Mouse (Mus musculus): Measurements from ENCODE around the gene Rps12-ps3. TPM values are rescaled to one million over a fixed set of nuclear protein-coding genes. Genes with fewer than 3 reads are reported as not detected.

Gene Rps12-ps3
- polyA plus RNA-seq (2015; fragmentation: Nextera tagmentation; extraction: Ambion mirVana), result 6.0 TPM in 1 of 2 replicates, not detected in the other

DNA sequence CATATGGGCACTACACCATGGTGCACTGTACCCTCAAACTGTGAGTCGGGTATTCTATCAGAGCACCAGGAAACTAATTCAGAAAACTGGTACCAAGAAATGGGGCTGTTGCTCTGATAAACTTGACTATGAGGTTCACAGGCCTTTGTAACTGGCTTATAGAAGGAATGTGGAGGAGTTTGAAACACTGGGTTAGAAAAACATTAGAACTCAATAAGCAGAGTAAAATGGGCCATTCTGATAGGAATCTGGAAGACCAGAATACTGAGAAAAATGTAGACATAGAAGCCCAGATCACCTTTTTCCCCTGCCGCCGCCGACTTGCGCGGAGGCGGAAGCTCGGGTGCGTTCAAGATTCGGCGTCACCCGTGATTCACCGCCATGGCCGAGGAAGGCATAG is at the start of gene Rps12-ps3:
Gene Rps12-ps3, plus strand, starts transcription at position 301 of the 400 bp plus-strand sequence.
- no peak within 1 kb of the TSS for H3K4me2 ChIP-seq
- 95% methylated on average over 13 of the region's 14 CpGs for WGBS
- ATAC-seq (replicated peaks; ENCODE audit: insufficient number of reproducible peaks, insufficient read depth, low FRiP score, low read depth), result no peak

DNA sequence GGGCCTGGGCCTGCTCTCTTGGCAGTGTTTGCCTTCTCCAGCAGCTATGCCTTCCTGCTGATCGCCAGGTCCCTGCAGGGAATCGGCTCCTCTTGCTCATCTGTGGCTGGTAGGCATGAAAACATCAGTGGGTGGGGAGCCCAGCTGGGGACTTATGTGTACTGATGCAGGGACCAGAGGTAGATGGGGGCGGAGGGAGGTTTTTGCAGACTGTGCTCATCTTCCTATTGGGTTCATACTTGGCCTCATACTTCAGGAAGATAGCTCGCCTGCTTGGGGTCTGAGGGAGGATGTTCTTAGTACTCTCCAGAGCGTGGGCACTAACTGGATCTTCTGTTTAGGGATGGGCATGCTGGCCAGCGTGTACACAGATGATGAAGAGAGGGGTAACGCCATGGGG is 48.9 kb upstream of the Rps12-ps3 start:
- H3K36me3 ChIP-seq, result no peaks in the 10 kb centered on the region
- no peaks in the 10 kb centered on the region for H3K27me3 ChIP-seq
- H3K9ac ChIP-seq, result no peak overlapping the region
- no peak overlapping the region for H3K4me3 ChIP-seq
- no peak for ATAC-seq (replicated peaks; ENCODE audit: insufficient number of reproducible peaks, insufficient read depth, low FRiP score, low read depth)
- no peak overlapping the region for H3K27ac ChIP-seq
- H3K9me3 ChIP-seq (replicated peaks), result no peaks in the 10 kb centered on the region
- no peaks in the 10 kb centered on the region for H3K4me1 ChIP-seq (replicated peaks)
- WGBS, result 86% methylated on average over 7 of the region's 7 CpGs
- H3K4me2 ChIP-seq, result no peak overlapping the region

More for the DNA sequence above, at the start of gene Rps12-ps3:
- peaks cover 3% of the 10 kb centered on the region; the same call in 1 of the 2 replicates for H3K4me1 ChIP-seq (replicated peaks)
- no peaks in the 10 kb centered on the region for H3K27me3 ChIP-seq
- H3K9ac ChIP-seq, result no peak within 1 kb of the TSS
- no peak within 1 kb of the TSS for H3K4me3 ChIP-seq
- no peaks in the 10 kb centered on the region for H3K9me3 ChIP-seq (replicated peaks)
- H3K36me3 ChIP-seq, result 0 out of 2 replicates have a peak, but pooled peaks cover 2% of the 10 kb centered on the region
- no peak within 1 kb of the TSS for H3K27ac ChIP-seq

DNA sequence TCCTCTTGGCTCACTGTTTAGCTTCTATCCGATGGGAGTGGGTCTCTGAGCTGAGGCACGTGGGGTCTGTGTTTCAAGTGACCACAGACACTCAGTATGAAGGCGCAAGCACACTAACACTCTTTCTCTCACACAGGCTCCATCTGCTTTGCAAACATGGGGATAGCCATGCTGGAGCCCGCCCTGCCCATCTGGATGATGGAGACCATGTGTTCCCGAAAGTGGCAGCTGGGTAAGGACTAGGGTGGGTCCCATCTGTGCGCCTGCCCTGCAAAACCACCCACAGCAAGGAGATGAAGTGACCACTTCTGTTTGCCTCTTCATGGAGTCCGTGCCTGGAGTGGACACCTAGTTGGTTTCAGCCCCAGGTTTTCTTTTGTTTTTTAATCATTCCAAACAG is 45.7 kb upstream of the Rps12-ps3 start:
- Histone ChIP-seq H3K27ac (no peak overlapping the region), H3K36me3 (no peaks in the 10 kb centered on the region), H3K4me3 (no peak overlapping the region), H3K4me1 (replicated peaks) (no peaks in the 10 kb centered on the region), H3K9ac (no peak overlapping the region), H3K27me3 (no peaks in the 10 kb centered on the region), H3K9me3 (replicated peaks) (no peaks in the 10 kb centered on the region), H3K4me2 (no peak overlapping the region)
- ATAC-seq (replicated peaks; ENCODE audit: insufficient number of reproducible peaks, insufficient read depth, low FRiP score, low read depth), result no peak
- WGBS, result 80% methylated on average over 7 of the region's 7 CpGs

DNA sequence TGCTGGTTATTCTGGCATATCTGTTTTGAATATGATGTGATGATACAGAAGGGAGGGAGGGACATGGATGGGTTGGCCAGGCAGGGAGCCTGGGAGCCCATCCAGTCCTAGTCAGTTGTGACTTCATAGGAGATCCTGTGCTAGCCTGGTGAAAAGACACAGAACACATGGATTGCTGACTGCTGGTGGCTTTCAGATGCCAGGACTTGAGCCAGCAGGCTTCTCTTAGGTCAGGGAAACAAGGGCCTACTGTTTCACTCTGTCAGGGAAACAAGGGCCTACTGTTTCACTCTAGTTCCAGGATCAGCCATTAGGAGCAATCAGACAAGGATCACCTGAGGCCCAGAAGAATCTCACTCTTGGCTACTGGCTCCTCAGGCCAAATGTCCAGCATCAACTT is 41.2 kb upstream of the Rps12-ps3 start:
- H3K36me3 ChIP-seq, result no peaks in the 10 kb centered on the region
- H3K27ac ChIP-seq, result no peak overlapping the region
- H3K4me2 ChIP-seq, result no peak overlapping the region
- ATAC-seq (replicated peaks; ENCODE audit: insufficient number of reproducible peaks, insufficient read depth, low FRiP score, low read depth), result no peak
- no peaks in the 10 kb centered on the region for H3K4me1 ChIP-seq (replicated peaks)
- no peak overlapping the region for H3K4me3 ChIP-seq
- no peaks in the 10 kb centered on the region for H3K9me3 ChIP-seq (replicated peaks)
- no peak overlapping the region for H3K9ac ChIP-seq
- H3K27me3 ChIP-seq, result no peaks in the 10 kb centered on the region

DNA sequence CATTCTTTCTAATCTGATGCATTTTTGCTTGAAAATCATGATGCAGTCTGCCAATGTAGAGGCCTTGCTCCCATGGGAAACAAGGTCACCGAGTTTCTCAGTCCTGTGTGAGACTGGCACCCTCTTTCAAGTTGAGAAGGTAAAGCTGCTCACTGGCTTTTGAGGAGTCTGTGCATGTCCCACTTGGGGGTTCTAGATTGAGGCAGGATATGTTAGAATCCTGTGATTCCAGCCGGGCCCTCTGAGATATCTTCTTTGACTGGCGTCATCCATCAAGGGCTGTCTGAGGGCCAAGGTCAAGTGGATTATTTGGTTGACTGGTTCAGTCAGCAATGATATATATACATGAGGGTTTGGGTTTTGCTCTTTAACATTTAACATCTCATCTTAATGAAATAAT is 40.1 kb upstream of the Rps12-ps3 start:
- H3K4me3 ChIP-seq, result no peak overlapping the region
- WGBS, result 75% methylated on average over 3 of the region's 3 CpGs
- H3K27ac ChIP-seq, result no peak overlapping the region
- no peaks in the 10 kb centered on the region for H3K4me1 ChIP-seq (replicated peaks)
- ATAC-seq (replicated peaks; ENCODE audit: insufficient number of reproducible peaks, insufficient read depth, low FRiP score, low read depth), result no peak
- H3K27me3 ChIP-seq, result no peaks in the 10 kb centered on the region
- no peak overlapping the region for H3K9ac ChIP-seq
- H3K4me2 ChIP-seq, result no peak overlapping the region
- H3K36me3 ChIP-seq, result no peaks in the 10 kb centered on the region
- no peaks in the 10 kb centered on the region for H3K9me3 ChIP-seq (replicated peaks)

DNA sequence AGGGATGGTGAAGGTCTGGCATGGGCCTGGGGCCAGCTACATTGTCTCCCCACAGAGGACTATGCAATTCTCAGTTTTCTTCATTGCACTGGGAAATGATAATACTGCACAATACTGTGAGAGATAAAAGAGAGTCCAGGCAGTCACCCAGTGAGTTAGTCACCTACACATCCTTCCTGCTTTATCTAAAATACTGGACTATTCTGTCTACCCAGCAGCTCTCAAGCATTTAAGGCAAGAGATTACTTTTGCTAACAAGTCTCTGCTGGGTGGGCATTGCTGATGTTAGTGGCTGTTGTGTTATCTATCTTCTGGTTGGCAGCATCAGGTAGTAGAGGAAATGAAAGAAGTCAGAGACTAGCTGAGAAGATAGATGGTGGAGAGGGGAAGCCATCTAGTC is 33.0 kb upstream of the Rps12-ps3 start:
- no peaks in the 10 kb centered on the region for H3K36me3 ChIP-seq
- no peak for ATAC-seq (replicated peaks; ENCODE audit: insufficient number of reproducible peaks, insufficient read depth, low FRiP score, low read depth)
- no peak overlapping the region for H3K4me3 ChIP-seq
- H3K4me1 ChIP-seq (replicated peaks), result no peaks in the 10 kb centered on the region
- no peak overlapping the region for H3K27ac ChIP-seq
- no peak overlapping the region for H3K9ac ChIP-seq
- no peak overlapping the region for H3K4me2 ChIP-seq
- H3K27me3 ChIP-seq, result no peaks in the 10 kb centered on the region
- H3K9me3 ChIP-seq (replicated peaks), result no peaks in the 10 kb centered on the region

DNA sequence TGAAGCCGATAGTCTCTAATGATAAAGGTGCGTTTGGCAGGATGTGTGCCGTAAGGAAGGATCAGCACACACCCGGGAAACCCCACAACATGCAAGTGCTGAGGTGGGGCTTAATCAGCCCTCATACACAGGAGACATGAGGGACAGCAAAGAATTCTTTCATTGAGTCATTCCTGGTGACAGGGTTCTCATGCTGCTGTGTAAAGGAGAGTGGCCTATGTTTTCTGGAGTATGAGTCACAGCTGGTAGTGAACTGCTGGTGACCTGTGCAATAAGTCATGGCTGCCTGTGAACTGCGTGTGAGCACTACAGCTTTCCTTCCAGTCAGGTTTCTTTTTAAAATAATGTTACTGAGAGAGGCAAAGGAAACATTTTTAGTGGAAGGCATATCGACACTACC is 32.3 kb upstream of the Rps12-ps3 start:
- no peak overlapping the region for H3K9ac ChIP-seq
- H3K4me2 ChIP-seq, result no peak overlapping the region
- 67% methylated on average over 6 of the region's 6 CpGs for WGBS
- H3K27me3 ChIP-seq, result no peaks in the 10 kb centered on the region
- H3K4me1 ChIP-seq (replicated peaks), result no peaks in the 10 kb centered on the region
- ATAC-seq (replicated peaks; ENCODE audit: insufficient number of reproducible peaks, insufficient read depth, low FRiP score, low read depth), result no peak
- no peak overlapping the region for H3K27ac ChIP-seq
- H3K9me3 ChIP-seq (replicated peaks), result no peaks in the 10 kb centered on the region
- no peaks in the 10 kb centered on the region for H3K36me3 ChIP-seq
- no peak overlapping the region for H3K4me3 ChIP-seq

DNA sequence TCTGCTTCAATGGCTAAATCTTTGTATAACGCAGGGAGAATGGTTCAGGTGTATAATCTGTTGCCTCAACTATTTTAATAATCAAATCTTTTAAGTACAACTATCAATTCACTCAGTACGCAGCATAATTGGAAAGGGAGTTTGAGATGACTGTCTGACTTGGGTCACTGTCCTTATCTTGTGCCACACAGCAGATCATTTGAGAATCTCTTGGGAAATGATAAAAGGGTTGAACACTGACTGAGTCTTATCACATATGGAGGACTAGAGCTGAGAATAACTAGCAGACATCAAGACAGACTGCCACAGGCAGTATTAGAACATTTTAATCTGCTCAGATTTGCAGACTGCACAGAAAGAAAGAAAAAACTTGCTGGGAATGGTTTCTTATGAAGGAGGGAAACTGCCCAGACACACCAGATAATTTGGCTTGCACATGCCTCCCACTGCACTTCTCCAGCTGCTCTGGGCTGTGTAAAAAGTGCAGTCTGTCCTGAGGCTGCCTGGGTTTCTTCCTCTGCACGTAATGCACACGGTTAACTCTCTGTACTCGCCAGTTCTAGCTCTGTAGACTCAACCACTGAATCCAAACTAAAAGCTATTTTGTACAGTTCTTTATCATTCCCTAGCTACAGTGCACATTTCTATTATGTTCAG is 29.8 kb upstream of the Rps12-ps3 start:
- Histone ChIP-seq H3K36me3 (no peaks in the 10 kb centered on the region), H3K4me1 (replicated peaks) (no peaks in the 10 kb centered on the region), H3K4me3 (no peak overlapping the region), H3K27me3 (no peaks in the 10 kb centered on the region), H3K9me3 (replicated peaks) (no peaks in the 10 kb centered on the region), H3K9ac (no peak overlapping the region), H3K4me2 (no peak overlapping the region), H3K27ac (no peak overlapping the region)
- 0 out of 2 replicates have a peak, but pooled peaks have one; percentile 43 for ATAC-seq (replicated peaks; ENCODE audit: insufficient number of reproducible peaks, insufficient read depth, low FRiP score, low read depth)
- 65% methylated on average over 5 of the region's 5 CpGs for WGBS

DNA sequence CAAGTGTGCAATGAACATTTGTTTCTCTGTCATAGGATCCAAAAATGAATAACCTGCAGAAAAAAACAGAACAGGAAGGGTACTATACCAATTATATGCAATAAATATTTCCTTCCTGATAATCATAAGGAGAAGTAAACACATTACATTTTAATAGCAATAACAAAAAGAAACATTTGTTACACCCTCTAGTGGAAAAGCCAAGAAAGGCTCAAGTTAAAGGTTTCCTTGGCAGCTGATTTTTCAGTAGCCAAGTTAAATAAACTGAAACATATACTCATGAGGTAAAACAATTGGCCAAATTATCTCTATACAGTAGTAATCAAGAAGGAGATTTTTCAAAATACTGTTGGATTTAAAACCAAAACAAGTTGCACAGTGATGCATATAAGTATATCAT is 6.8 kb upstream of the Rps12-ps3 start:
- ATAC-seq (replicated peaks; ENCODE audit: insufficient number of reproducible peaks, insufficient read depth, low FRiP score, low read depth), result no peak
- H3K9ac ChIP-seq, result no peak overlapping the region
- no peaks in the 10 kb centered on the region for H3K9me3 ChIP-seq (replicated peaks)

DNA sequence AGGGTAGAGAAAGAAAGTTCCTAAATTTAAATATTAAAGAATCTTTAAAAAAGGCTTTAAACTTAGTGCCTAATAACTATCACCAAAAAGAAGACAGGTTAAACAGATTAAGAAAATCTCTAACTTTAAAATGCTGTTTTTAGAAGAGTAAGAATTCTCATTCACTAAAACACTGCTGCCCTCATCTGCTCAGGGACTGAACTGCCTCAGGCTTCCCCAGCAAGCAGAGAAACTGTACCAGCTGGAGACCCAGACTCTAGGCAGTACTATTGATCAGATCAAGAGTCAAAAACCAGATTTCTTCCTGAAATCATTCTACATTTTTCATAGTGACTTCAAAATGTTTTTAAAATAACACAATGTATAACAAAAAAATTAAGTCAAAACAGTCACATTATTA is 5.5 kb upstream of the Rps12-ps3 start:
- Histone ChIP-seq H3K9ac (no peak overlapping the region), H3K4me3 (no peak overlapping the region), H3K4me1 (replicated peaks) (no peaks in the 10 kb centered on the region), H3K4me2 (no peak overlapping the region), H3K36me3 (no peaks in the 10 kb centered on the region), H3K9me3 (replicated peaks) (no peaks in the 10 kb centered on the region), H3K27ac (no peak overlapping the region), H3K27me3 (no peaks in the 10 kb centered on the region)
- no peak for ATAC-seq (replicated peaks; ENCODE audit: insufficient number of reproducible peaks, insufficient read depth, low FRiP score, low read depth)

More for the DNA sequence above, 6.8 kb upstream of the Rps12-ps3 start:
- no peaks in the 10 kb centered on the region for H3K36me3 ChIP-seq
- no peak overlapping the region for H3K4me2 ChIP-seq
- H3K27me3 ChIP-seq, result no peaks in the 10 kb centered on the region
- no peak overlapping the region for H3K27ac ChIP-seq
- no peak overlapping the region for H3K4me3 ChIP-seq
- no peaks in the 10 kb centered on the region for H3K4me1 ChIP-seq (replicated peaks)

DNA sequence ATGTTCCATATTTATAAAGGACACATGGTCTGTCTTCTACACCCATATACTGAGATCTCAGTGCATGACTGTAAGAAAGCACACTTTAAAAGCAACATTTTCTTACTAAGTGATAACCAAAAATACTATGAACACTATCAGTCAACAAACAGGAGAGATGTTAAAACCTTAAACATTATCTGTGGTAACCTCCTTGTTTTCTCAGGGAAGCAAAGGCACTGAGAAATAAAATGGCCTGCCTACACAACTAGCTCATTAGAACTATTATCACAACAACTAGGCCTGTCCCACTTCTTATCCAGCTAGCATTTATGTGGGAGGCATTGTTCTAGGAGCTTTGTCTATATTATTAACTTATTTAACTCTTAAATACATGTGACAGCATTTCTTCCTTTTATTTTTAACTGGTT is 8.7 kb downstream of the Rps12-ps3 start:
- H3K27me3 ChIP-seq, result no peaks in the 10 kb centered on the region

DNA sequence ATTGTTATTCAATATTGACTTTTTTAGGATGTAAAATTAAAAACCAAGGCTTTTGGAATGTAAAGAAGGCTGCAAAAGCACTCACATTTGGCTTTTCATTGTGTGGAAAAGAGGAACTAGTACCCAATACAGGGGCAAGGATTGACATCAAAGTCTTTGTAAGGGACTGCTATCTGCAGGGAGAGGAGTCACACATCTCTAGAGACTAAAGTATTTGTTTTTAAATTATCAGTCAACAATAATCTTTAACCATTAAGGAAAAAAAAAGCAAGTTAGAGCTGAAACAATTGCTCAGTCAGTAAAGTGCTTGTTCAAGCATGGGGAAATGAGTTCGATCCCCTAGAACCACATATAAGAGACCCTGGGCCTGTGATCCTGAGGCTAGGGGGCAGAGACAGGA is 14.6 kb downstream of the Rps12-ps3 start:
- 91% methylated on average over 1 of the region's 1 CpGs for WGBS
- H3K4me1 ChIP-seq (replicated peaks), result peaks cover 9% of the 10 kb centered on the region
- H3K36me3 ChIP-seq, result no peaks in the 10 kb centered on the region
- H3K9me3 ChIP-seq (replicated peaks), result no peaks in the 10 kb centered on the region
- H3K9ac ChIP-seq, result no peak overlapping the region
- H3K4me2 ChIP-seq, result no peak overlapping the region
- no peaks in the 10 kb centered on the region for H3K27me3 ChIP-seq
- no peak overlapping the region for H3K4me3 ChIP-seq
- ATAC-seq (replicated peaks; ENCODE audit: insufficient number of reproducible peaks, insufficient read depth, low FRiP score, low read depth), result no peak
- H3K27ac ChIP-seq, result no peak overlapping the region

More for the DNA sequence above, 8.7 kb downstream of the Rps12-ps3 start:
- no peak for ATAC-seq (replicated peaks; ENCODE audit: insufficient number of reproducible peaks, insufficient read depth, low FRiP score, low read depth)
- Histone ChIP-seq H3K4me1 (replicated peaks) (no peaks in the 10 kb centered on the region), H3K4me2 (no peak overlapping the region), H3K9me3 (replicated peaks) (no peaks in the 10 kb centered on the region), H3K9ac (no peak overlapping the region), H3K36me3 (0 out of 2 replicates have a peak, but pooled peaks cover 3% of the 10 kb centered on the region), H3K27ac (no peak overlapping the region), H3K4me3 (no peak overlapping the region)

All from heart, embryonic 15.5 days (tissue).